Mouse (Mus musculus) left cerebral cortex, postnatal 4 days (tissue): ENCODE data around the gene Mrpl19. TPM values are rescaled to one million over a fixed set of nuclear protein-coding genes. Genes with fewer than 3 reads are reported as not detected.

ENCODE experiments used
- DNase-seq: peaks from one replicate; pipeline ENCODE4 v3.0.0-alpha.2; 2022
- intact Hi-C: fragments of 180-260 bp; cut with DNase I; formaldehyde crosslinking; loops from one replicate; pipeline ENCODE4 v1.15.1; 2025
- total RNA-seq, 2 experiments: library from RNA; stranded (reverse); gene quantifications; 2 replicates each; pipeline ENCODE4 v1.2.3; 2021

The Mrpl19 gene
- total RNA-seq, 2 experiments from 2014 or later: 38.0 to 38.6 TPM

GRCm38 (mm10) chr6:81941718-81942117 is 24.0 kb downstream of the Mrpl19 start:
- no peak for DNase-seq
- intact Hi-C loops: no loop called here

- intact Hi-C loops: no loop called here
- DNase-seq: no peak
Observed at GRCm38 (mm10) chr6:81933281-81933680, 32.5 kb downstream of the Mrpl19 start.

- intact Hi-C loops: loop anchor here (10.0 kb wide), 1 partner anchor 85 kb away; no protein-coding TSS in a partner anchor
- DNase-seq: no peak
Observed at GRCm38 (mm10) chr6:81929402-81929801, 36.4 kb downstream of the Mrpl19 start.

GRCm38 (mm10) chr6:81924304-81924703 is 41.5 kb downstream of the Mrpl19 start:
- no peak for DNase-seq
- intact Hi-C loops: loop anchor here (10.0 kb wide), 1 partner anchor 80 kb away; no protein-coding TSS in a partner anchor

GRCm38 (mm10) chr6:81923523-81924142 is 42.1 kb downstream of the Mrpl19 start, which contains the start of gene Gcfc2:
Gene Gcfc2, plus strand, starts transcription at chr6:81923669.
- DNase-seq: peak; percentile 96
- intact Hi-C loops: loop anchor here (10.0 kb wide), 1 partner anchor 79 kb away; no protein-coding TSS in a partner anchor

GRCm38 (mm10) chr6:81912177-81912576 is 53.6 kb downstream of the Mrpl19 start:
- no peak for DNase-seq
- intact Hi-C loops: no loop called here

GRCm38 (mm10) chr6:81911713-81912112 is 54.0 kb downstream of the Mrpl19 start:
- intact Hi-C loops: no loop called here
- DNase-seq: no peak

GRCm38 (mm10) chr6:81911244-81911643 is 54.5 kb downstream of the Mrpl19 start:
- intact Hi-C loops: no loop called here
- no peak for DNase-seq

- DNase-seq: no peak
Observed at GRCm38 (mm10) chr6:81910302-81910855, 55.4 kb downstream of the Mrpl19 start.

More at GRCm38 (mm10) chr6:81910302-81910855, 55.4 kb downstream of the Mrpl19 start:
- intact Hi-C loops: no loop called here

Other genes with a start within 250 kb of the Mrpl19 start
- gene Gcfc2, start 42.3 kb downstream of the Mrpl19 start, total RNA-seq: 10 to 100 TPM; 17.4 to 19.4 TPM
- 1 to 10 TPM; 2.3 to 2.9 TPM for gene Eva1a, start 75.1 kb upstream of the Mrpl19 start, total RNA-seq